Mouse (Mus musculus) myocyte (in vitro differentiated cells): ENCODE measurements around the gene Gm17631. TPM values are rescaled to one million over a fixed set of nuclear protein-coding genes. Genes with fewer than 3 reads are reported as not detected.

Experiments used
- H3K27me3 ChIP-seq: one replicate; pipeline ENCODE4 v1.6.1; 2011; ENCODE audit not compliant: control insufficient read depth, insufficient read depth, insufficient read length
- H3K36me3 ChIP-seq: one replicate; pipeline ENCODE4 v1.6.1; 2011; ENCODE audit not compliant: control insufficient read depth, insufficient read depth
- H3K4me2 ChIP-seq: one replicate; pipeline ENCODE4 v1.6.1; 2011; ENCODE audit warnings: low read depth, control low read depth
- H3K4me3 ChIP-seq: one replicate; pipeline ENCODE4 v1.5.1; 2011; ENCODE audit warnings: mild to moderate bottlenecking, control low read depth, moderate library complexity
- H3K79me2 ChIP-seq: one replicate; pipeline ENCODE4 v1.6.1; 2011; ENCODE audit not compliant: control insufficient read depth, insufficient read depth
- H3ac ChIP-seq: one replicate; pipeline ENCODE4 v1.6.1; 2011; ENCODE audit not compliant: control insufficient read depth, insufficient read length
- CEBPB ChIP-seq: IDR thresholded peaks from 2 replicates; pipeline ENCODE4 v1.6.1; 2011; ENCODE audit warnings: mild to moderate bottlenecking, moderate library complexity; ENCODE audit not compliant: poor library complexity, insufficient read depth, severe bottlenecking
- E2F4 ChIP-seq: IDR thresholded peaks from one replicate; pipeline ENCODE4 v1.6.1; 2011; ENCODE audit warnings: mild to moderate bottlenecking, control low read depth, moderate library complexity; ENCODE audit not compliant: insufficient read depth
- MAX ChIP-seq: IDR thresholded peaks from one replicate; pipeline ENCODE4 v1.6.1; 2011; ENCODE audit warnings: low read depth, mild to moderate bottlenecking, control low read depth
- MYOD1 ChIP-seq, 3 experiments: IDR thresholded peaks; one replicate each; pipeline ENCODE4 v1.6.1; 2011; ENCODE audit warnings: control low read depth in 2 of 3, low read depth in 2 of 3, mild to moderate bottlenecking in 2 of 3, moderate library complexity in 1 of 3; ENCODE audit not compliant: insufficient read length in 2 of 3, control insufficient read depth in 1 of 3
- MYOG ChIP-seq, 3 experiments: IDR thresholded peaks; one replicate each; pipeline ENCODE4 v1.6.1; 2011; ENCODE audit warnings: control low read depth in 2 of 3, low read depth in 2 of 3, mild to moderate bottlenecking in 2 of 3; ENCODE audit not compliant: insufficient read length in 2 of 3, control insufficient read depth in 1 of 3, insufficient read depth in 1 of 3
- POLR2A ChIP-seq: IDR thresholded peaks from one replicate; pipeline ENCODE4 v1.6.1; 2011; ENCODE audit warnings: low read depth, mild to moderate bottlenecking, control low read depth, moderate library complexity; ENCODE audit not compliant: insufficient read length
- POLR2AphosphoS2 ChIP-seq: IDR thresholded peaks from one replicate; pipeline ENCODE4 v1.6.1; 2011; ENCODE audit warnings: low read depth, control low read depth; ENCODE audit not compliant: insufficient read length
- REST ChIP-seq: IDR thresholded peaks from one replicate; pipeline ENCODE4 v1.6.1; 2011; ENCODE audit warnings: mild to moderate bottlenecking, control low read depth, moderate library complexity; ENCODE audit not compliant: insufficient read depth, insufficient read length
- SRF ChIP-seq: IDR thresholded peaks from one replicate; pipeline ENCODE4 v1.6.1; 2011; ENCODE audit warnings: low read depth; ENCODE audit not compliant: control insufficient read depth, insufficient read length
- TCF12 ChIP-seq: IDR thresholded peaks from one replicate; pipeline ENCODE4 v1.6.1; 2011; ENCODE audit warnings: mild to moderate bottlenecking, control low read depth; ENCODE audit not compliant: poor library complexity, insufficient read depth, severe bottlenecking
- TCF3 ChIP-seq: IDR thresholded peaks from one replicate; pipeline ENCODE4 v1.6.1; 2011; ENCODE audit warnings: low read depth, control low read depth; ENCODE audit not compliant: insufficient read length
- USF1 ChIP-seq: IDR thresholded peaks from one replicate; pipeline ENCODE4 v1.6.1; 2011; ENCODE audit warnings: low read depth, mild to moderate bottlenecking, control low read depth, moderate library complexity
- polyA plus RNA-seq: library from polyadenylated mRNA; unstranded; fragments of >200 nt; fragmentation: generic; extraction: Trizol; gene quantifications from one replicate; pipeline ENCODE4 v1.2.1, GENCODE M21; 2012; ENCODE audit warnings: missing spikeins

Gene Gm17631
- polyA plus RNA-seq, 1 experiment = not detected

DNA sequence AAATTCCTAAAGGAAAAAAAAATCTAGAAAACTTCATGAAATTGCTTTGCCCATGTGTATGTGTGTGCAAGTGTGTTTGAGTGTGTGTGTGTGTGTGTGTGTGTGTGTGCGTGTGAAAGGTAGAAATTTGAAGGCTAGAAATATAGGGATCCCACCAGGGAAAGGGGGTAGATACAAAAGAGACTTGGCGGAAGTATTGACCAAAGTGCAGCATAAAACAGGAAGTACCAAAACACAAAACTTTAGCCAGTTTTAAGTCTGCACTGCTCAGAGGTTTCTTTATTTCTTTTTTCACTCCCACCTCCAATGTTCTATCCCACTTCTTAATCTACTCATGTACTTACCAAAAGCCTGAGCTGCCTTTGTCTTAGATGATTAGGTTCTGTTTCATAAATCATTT is 20.1 kb downstream of the Gm17631 start:
- Histone ChIP-seq H3K79me2 (no peaks in the 10 kb centered on the region), H3K4me2 (no peak overlapping the region), H3K27me3 (no peaks in the 10 kb centered on the region), H3ac (no peak overlapping the region), H3K36me3 (no peaks in the 10 kb centered on the region), H3K4me3 (no peak overlapping the region)
- no peak for TF ChIP-seq REST
- TF ChIP-seq POLR2A = no peak
- no peak for TF ChIP-seq SRF
- no peak for TF ChIP-seq MYOG (IDR thresholded peaks at IDR 0.05; ENCODE audit: control insufficient read depth in 1 of 3, insufficient read depth in 1 of 3, insufficient read length in 2 of 3, low read depth in 2 of 3)
- TF ChIP-seq CEBPB = no peak
- TF ChIP-seq USF1 = no peak
- no peak for TF ChIP-seq POLR2AphosphoS2
- TF ChIP-seq E2F4 = no peak
- TF ChIP-seq TCF3 = no peak
- TF ChIP-seq MAX = no peak
- TF ChIP-seq MYOD1 (IDR thresholded peaks at IDR 0.05; ENCODE audit: control insufficient read depth in 1 of 3, insufficient read length in 2 of 3, low read depth in 2 of 3) = no peak
- no peak for TF ChIP-seq TCF12

Other genes with a start within 250 kb of the Gm17631 start
- gene Klrk1, start 238.8 kb upstream of the Gm17631 start, polyA plus RNA-seq = not detected
- gene Klrc3, start 219.3 kb upstream of the Gm17631 start, polyA plus RNA-seq = not detected
- gene Klrc2, start 202.0 kb upstream of the Gm17631 start, polyA plus RNA-seq = not detected
- gene Klrc1, start 183.7 kb upstream of the Gm17631 start, polyA plus RNA-seq = not detected
- gene Klri1, start 145.5 kb upstream of the Gm17631 start, polyA plus RNA-seq = not detected
- gene Klri2, start 122.2 kb upstream of the Gm17631 start, polyA plus RNA-seq = not detected
- gene Gm156, start 78.4 kb upstream of the Gm17631 start, polyA plus RNA-seq = not detected
- 0.06 TPM for gene Klra17, start 14.0 kb downstream of the Gm17631 start, polyA plus RNA-seq
- gene Klra5, start 55.0 kb downstream of the Gm17631 start, polyA plus RNA-seq = not detected
- not detected for gene Klra6, start 164.3 kb downstream of the Gm17631 start, polyA plus RNA-seq
- gene Klra4, start 204.6 kb downstream of the Gm17631 start, polyA plus RNA-seq = not detected